Mouse (Mus musculus) ES-E14 (cell line): Measurements from ENCODE around the gene Nsg2.

Experiments
- CHD2 ChIP-seq: IDR thresholded peaks from 2 replicates; pipeline ENCODE4 v1.6.1; 2014; ENCODE audit warnings: mild to moderate bottlenecking, low read depth, low read length, inconsistent platforms
- HCFC1 ChIP-seq: IDR thresholded peaks from 2 replicates; pipeline ENCODE4 v1.6.1; 2012; ENCODE audit warnings: low read length, inconsistent platforms, borderline replicate concordance; ENCODE audit not compliant: insufficient read depth
- ZC3H11A ChIP-seq: IDR thresholded peaks from 2 replicates; pipeline ENCODE4 v1.6.1; 2012; ENCODE audit warnings: low read depth, mild to moderate bottlenecking, inconsistent platforms, low read length, borderline replicate concordance
- ZNF384 ChIP-seq: IDR thresholded peaks from 2 replicates; pipeline ENCODE4 v1.6.1; 2012; ENCODE audit warnings: low read depth, low read length, inconsistent platforms

GRCm38 (mm10) chr11:32105750-32106646, 105.7 kb downstream of the Nsg2 start:
- no peak for TF ChIP-seq CHD2
- TF ChIP-seq ZC3H11A = no peak
- no peak for TF ChIP-seq ZNF384
- no peak for TF ChIP-seq HCFC1
